Mouse (Mus musculus): Measurements from ENCODE around the gene Ints6. TPM values are rescaled to one million over a fixed set of nuclear protein-coding genes. Genes with fewer than 3 reads are reported as not detected.
"Not testable (repeated sequence)": the region's sequence is repeated elsewhere in the genome, so short reads cannot be mapped to it uniquely, and the experiment has no call there.

The Ints6 gene
- polyA plus RNA-seq, 1 experiment from 2014 or later: 35.2 TPM

DNA sequence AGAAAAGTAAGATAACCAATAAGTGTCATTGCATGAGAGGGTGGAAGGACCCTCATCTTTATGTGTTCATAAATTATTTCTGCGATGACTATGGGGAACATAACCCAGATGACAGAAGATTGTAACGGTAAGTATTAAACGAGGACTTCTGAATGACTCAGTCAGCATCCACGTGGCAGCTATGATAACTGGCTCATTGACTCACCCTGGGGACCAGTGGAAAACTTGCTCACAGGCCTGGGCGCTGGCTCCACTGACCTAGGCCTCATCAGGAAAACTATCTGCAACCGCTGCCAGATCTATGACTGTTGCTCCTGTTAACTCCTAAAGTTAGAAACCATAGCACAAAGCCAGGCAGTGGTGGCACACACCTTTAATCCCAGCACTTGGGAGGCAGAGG lies 112.6 kb downstream of the Ints6 start:
- no peak for ATAC-seq (ENCODE audit: insufficient read depth)
- H3K9me3 ChIP-seq (ENCODE audit: low read depth, low read length): no peaks in the 10 kb centered on the region
- TF ChIP-seq CTCF (IDR thresholded peaks at IDR 0.05; ENCODE audit: low read depth): no peak
- DNase-seq: no peak
- no peaks in the 10 kb centered on the region for H3K4me1 ChIP-seq (ENCODE audit: insufficient read depth)
- H3K4me2 ChIP-seq: no peak overlapping the region
- H3K36me3 ChIP-seq (ENCODE audit: insufficient read depth): no peaks in the 10 kb centered on the region
- no peaks in the 10 kb centered on the region for H3K27me3 ChIP-seq (ENCODE audit: insufficient read depth, low read length)
- H3K27ac ChIP-seq (ENCODE audit: low read depth): no peak overlapping the region
- no peak overlapping the region for H3K9ac ChIP-seq
- H3K4me3 ChIP-seq (ENCODE audit: low read depth, low read length): no peak overlapping the region
- WGBS: 80% methylated on average over 6 of the region's 6 CpGs

DNA sequence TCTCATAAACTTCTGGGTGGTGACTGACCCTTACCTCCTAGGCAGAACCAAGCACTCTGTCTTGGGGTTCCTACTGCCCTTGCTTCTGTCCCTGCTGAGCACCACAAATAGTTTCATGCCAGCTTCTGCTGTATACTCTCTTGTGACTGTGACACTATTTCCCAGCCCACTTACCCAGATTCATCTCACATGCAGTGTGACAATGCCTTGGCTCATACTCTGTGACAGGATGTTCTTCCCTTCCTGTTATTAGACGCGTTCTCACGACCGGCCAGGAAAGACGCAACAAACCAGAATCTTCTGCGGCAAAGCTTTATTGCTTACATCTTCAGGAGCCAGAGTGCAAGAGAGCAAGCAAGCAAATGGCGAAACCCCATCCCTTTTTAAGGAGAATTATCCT lies 118.6 kb downstream of the Ints6 start:
- not testable (repeated sequence) for H3K4me1 ChIP-seq (ENCODE audit: insufficient read depth); H3K9me3 ChIP-seq (ENCODE audit: low read depth, low read length); H3K27ac ChIP-seq (ENCODE audit: low read depth); H3K4me3 ChIP-seq (ENCODE audit: low read depth, low read length); H3K36me3 ChIP-seq (ENCODE audit: insufficient read depth); ATAC-seq (ENCODE audit: insufficient read depth); H3K4me2 ChIP-seq; H3K27me3 ChIP-seq (ENCODE audit: insufficient read depth, low read length); H3K9ac ChIP-seq
- 69% methylated on average over 6 of the region's 7 CpGs for WGBS
- DNase-seq: peak; percentile 32

DNA sequence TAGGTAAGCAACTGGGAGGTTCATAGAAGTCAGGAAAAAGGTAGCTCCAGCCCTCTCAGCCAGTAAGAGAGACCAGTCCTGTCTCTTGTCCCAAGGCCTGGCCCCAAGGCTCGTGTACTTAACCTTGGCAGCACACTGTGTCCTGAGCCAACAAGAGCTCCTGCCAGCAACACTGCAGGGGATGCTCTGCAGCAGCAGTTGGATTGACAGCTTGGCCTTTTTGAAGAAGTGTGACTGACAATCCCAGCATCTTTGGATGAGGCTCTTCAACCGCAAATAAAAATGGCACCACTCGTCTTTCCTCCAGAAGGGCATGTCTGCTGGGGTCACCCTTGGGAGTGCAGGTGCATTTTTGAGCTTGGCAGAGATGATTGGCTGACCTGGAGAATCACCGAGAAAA lies 120.6 kb downstream of the Ints6 start:
- H3K4me1 ChIP-seq (ENCODE audit: insufficient read depth): no peaks in the 10 kb centered on the region
- H3K27me3 ChIP-seq (ENCODE audit: insufficient read depth, low read length): no peaks in the 10 kb centered on the region
- no peak overlapping the region for H3K9ac ChIP-seq
- H3K9me3 ChIP-seq (ENCODE audit: low read depth, low read length): no peaks in the 10 kb centered on the region
- H3K4me2 ChIP-seq: no peak overlapping the region
- H3K36me3 ChIP-seq (ENCODE audit: insufficient read depth): no peaks in the 10 kb centered on the region
- no peak for DNase-seq
- ATAC-seq (ENCODE audit: insufficient read depth): no peak
- no peak overlapping the region for H3K27ac ChIP-seq (ENCODE audit: low read depth)
- no peak for TF ChIP-seq CTCF (IDR thresholded peaks at IDR 0.05; ENCODE audit: low read depth)
- H3K4me3 ChIP-seq (ENCODE audit: low read depth, low read length): no peak overlapping the region
- WGBS: 58% methylated on average over 4 of the region's 4 CpGs

DNA sequence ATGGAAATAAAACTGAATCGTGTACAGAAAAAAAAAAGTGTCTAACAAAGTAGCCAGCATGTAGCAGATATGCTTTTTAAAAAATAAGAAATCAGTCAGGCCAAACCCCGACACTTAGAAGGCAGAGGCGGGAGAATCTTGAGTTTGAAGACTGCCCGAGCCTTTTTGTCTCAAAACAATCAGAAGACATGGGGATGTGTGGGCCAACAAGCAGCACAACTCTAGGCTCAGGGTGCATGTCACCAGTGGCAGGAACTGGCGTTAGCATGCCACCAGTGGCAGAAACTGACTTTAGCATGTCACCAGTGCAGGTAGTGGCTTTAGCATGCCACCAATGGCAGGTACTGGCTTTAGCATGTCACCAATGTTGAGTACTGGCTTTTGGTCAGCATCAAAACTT lies 121.4 kb downstream of the Ints6 start:
- no peaks in the 10 kb centered on the region for H3K27me3 ChIP-seq (ENCODE audit: insufficient read depth, low read length)
- H3K27ac ChIP-seq (ENCODE audit: low read depth): no peak overlapping the region
- H3K36me3 ChIP-seq (ENCODE audit: insufficient read depth): no peaks in the 10 kb centered on the region
- 89% methylated on average over 5 of the region's 5 CpGs for WGBS
- no peak overlapping the region for H3K4me3 ChIP-seq (ENCODE audit: low read depth, low read length)
- no peak overlapping the region for H3K9ac ChIP-seq
- H3K4me1 ChIP-seq (ENCODE audit: insufficient read depth): no peaks in the 10 kb centered on the region
- no peak for ATAC-seq (ENCODE audit: insufficient read depth)
- no peak for TF ChIP-seq CTCF (IDR thresholded peaks at IDR 0.05; ENCODE audit: low read depth)
- H3K4me2 ChIP-seq: no peak overlapping the region
- DNase-seq: no peak
- H3K9me3 ChIP-seq (ENCODE audit: low read depth, low read length): no peaks in the 10 kb centered on the region

DNA sequence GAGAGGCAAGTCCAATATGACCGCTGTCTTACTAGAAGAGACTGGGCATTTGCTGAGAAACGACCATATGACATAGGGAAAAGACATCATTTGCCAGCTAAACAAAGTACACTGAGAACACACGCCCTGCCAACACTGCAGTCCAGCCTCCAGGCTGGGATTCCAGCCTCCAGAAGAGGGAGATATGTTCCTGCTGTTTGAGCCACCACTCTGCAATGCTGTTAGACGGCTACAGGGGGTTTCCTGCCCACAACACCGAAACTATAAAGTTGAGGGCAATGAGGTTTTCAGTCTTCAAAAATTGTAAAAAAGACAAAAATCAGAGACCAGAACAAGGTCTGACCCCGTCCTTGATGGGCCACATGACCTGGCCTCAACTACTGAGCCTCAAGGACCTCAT lies 121.9 kb downstream of the Ints6 start:
- Histone ChIP-seq H3K9me3 (ENCODE audit: low read depth, low read length) (no peaks in the 10 kb centered on the region), H3K27me3 (ENCODE audit: insufficient read depth, low read length) (no peaks in the 10 kb centered on the region), H3K4me1 (ENCODE audit: insufficient read depth) (no peaks in the 10 kb centered on the region), H3K27ac (ENCODE audit: low read depth) (no peak overlapping the region), H3K36me3 (ENCODE audit: insufficient read depth) (no peaks in the 10 kb centered on the region), H3K4me2 (no peak overlapping the region), H3K4me3 (ENCODE audit: low read depth, low read length) (no peak overlapping the region), H3K9ac (no peak overlapping the region)
- TF ChIP-seq CTCF (IDR thresholded peaks at IDR 0.05; ENCODE audit: low read depth): peak; percentile 52; the same call in 1 of the 2 replicates
- 59% methylated on average over 6 of the region's 6 CpGs for WGBS
- ATAC-seq (ENCODE audit: insufficient read depth) (no peak), DNase-seq (peak; percentile 55)

DNA sequence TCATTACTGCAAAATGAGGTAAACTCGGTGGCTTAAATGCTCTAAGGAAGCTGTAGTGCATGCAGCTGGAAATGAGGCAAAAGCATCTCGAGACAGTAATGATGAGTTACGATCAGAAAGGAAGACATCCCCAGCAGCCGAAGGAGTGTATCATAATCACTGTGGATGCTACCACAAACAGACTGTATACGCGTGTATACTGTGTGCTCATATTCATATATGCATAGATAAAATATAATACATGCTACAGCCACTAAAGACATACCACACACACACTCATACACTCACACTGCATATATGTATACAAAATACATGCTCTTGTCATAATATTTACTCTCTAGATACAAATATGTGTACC lies 122.6 kb downstream of the Ints6 start:
- Histone ChIP-seq H3K27ac (ENCODE audit: low read depth) (no peak overlapping the region), H3K27me3 (ENCODE audit: insufficient read depth, low read length) (no peaks in the 10 kb centered on the region), H3K4me2 (no peak overlapping the region), H3K4me3 (ENCODE audit: low read depth, low read length) (no peak overlapping the region), H3K36me3 (ENCODE audit: insufficient read depth) (no peaks in the 10 kb centered on the region), H3K4me1 (ENCODE audit: insufficient read depth) (no peaks in the 10 kb centered on the region), H3K9me3 (ENCODE audit: low read depth, low read length) (no peaks in the 10 kb centered on the region), H3K9ac (no peak overlapping the region)
- WGBS: 55% methylated on average over 6 of the region's 6 CpGs
- ATAC-seq (ENCODE audit: insufficient read depth) (no peak), DNase-seq (no peak)
- TF ChIP-seq CTCF (IDR thresholded peaks at IDR 0.05; ENCODE audit: low read depth): no peak

DNA sequence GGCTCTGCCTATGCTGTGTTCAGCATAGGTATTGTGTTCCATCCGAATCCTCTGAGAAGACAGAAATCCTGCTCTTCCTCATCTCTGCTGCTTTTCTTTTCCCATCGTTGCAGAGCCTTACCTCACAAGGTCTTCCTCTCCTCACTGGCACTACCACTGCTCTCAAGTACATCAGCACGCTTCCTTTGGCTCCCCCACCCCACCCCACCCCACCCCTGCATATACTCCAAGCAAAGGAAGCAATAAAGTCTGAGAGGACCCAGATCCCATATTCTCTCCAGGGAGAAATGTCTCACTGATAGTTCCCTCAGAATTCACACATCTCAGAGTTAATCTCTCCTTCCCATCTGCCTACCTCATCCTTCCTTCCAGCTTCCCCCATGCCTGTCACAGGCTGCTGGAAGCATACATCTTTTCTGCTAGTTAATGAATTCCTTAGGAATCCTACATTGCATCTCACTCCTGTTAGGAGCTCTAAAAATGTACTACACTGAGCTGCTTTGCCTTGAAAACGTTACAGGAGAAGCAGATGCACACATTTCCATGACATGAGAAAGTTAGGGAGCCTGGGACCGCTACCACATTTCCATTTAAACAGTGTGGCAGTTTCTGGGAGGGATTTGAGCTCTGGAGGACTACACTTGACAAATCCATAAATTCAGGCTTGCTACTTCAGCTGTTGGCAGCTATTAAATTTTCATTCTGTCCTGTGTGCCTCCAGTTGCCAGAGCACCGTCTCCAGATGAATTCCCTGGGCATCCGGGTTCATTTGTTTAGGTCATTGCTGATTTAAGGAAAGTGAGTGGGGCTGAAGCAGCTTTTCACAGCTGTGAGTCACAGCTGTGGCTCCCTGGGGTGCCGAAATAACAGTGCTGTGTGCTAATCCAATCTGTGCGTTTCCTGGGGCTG lies 123.3 kb downstream of the Ints6 start:
- no peaks in the 10 kb centered on the region for H3K4me1 ChIP-seq (ENCODE audit: insufficient read depth)
- ATAC-seq (ENCODE audit: insufficient read depth) (no peak), DNase-seq (no peak)
- no peak overlapping the region for H3K4me2 ChIP-seq
- TF ChIP-seq CTCF (IDR thresholded peaks at IDR 0.05; ENCODE audit: low read depth): no peak
- H3K27me3 ChIP-seq (ENCODE audit: insufficient read depth, low read length): no peaks in the 10 kb centered on the region
- no peak overlapping the region for H3K27ac ChIP-seq (ENCODE audit: low read depth)
- no peaks in the 10 kb centered on the region for H3K9me3 ChIP-seq (ENCODE audit: low read depth, low read length)
- H3K4me3 ChIP-seq (ENCODE audit: low read depth, low read length): no peak overlapping the region
- WGBS: 21% methylated on average over 9 of the region's 9 CpGs
- no peaks in the 10 kb centered on the region for H3K36me3 ChIP-seq (ENCODE audit: insufficient read depth)
- no peak overlapping the region for H3K9ac ChIP-seq
